Mouse (Mus musculus): ENCODE measurements at regions not wholly inside any gene's neighbourhood (a gene's known extent, or its start where the extent isn't known, plus 50 kb on each side); places are given as distances from the start of the nearest gene placed in this dataset.

- no peak for TF ChIP-seq JUND (conservative IDR thresholded peaks at IDR 0.05; ENCODE audit: low read depth, low read length)
- H3K27me3 ChIP-seq (replicated peaks): no peaks in the 10 kb centered on the region
- H3K4me3 ChIP-seq (replicated peaks in 1 of 3; ENCODE audit: low read depth in 2 of 3, low read length in 2 of 3, poor library complexity in 1 of 3): no peak overlapping the region
- no peaks in the 10 kb centered on the region for H3K9me3 ChIP-seq (replicated peaks; ENCODE audit: low read length)
- no peaks in the 10 kb centered on the region for H3K4me1 ChIP-seq (ENCODE audit: control insufficient read depth in 1 of 2, insufficient read depth in 2 of 2)
- no peak overlapping the region for H3K27ac ChIP-seq (ENCODE audit: insufficient read depth, low read depth)
- no peak for DNase-seq (ENCODE audit: extremely low read depth)
- dilution Hi-C loops (cut with MboI; ENCODE audit: extremely low pct_ligation_motif_present, extremely low pct_unique_long_range_greater_than_20kb, low sequenced_read_pairs) (no loop called here), in situ Hi-C loops (cut with MboI; ENCODE audit: low pct_ligation_motif_present, low pct_unique_long_range_greater_than_20kb, low sequenced_read_pairs) (no loop called here)
- no peak overlapping the region for H3K9ac ChIP-seq (ENCODE audit: insufficient read depth, low read depth)
- H3K4me2 ChIP-seq (ENCODE audit: insufficient read depth, low read depth, poor library complexity, severe bottlenecking): no peak overlapping the region
- no peaks in the 10 kb centered on the region for H3K79me2 ChIP-seq (replicated peaks; ENCODE audit: control insufficient read depth, extremely low read depth, insufficient read depth, poor library complexity, severe bottlenecking)
- H3K36me3 ChIP-seq (replicated peaks in 1 of 2; ENCODE audit: control insufficient read depth in 1 of 2, insufficient read depth in 1 of 2, low read length in 1 of 2): no peaks in the 10 kb centered on the region
Observed at GRCm38 (mm10) chr12:36817938-36818337, 290.4 kb upstream of the Meox2 start.

GRCm38 (mm10) chr12:36818852-36819251, 289.5 kb upstream of the Meox2 start:
- in situ Hi-C loops (cut with MboI; ENCODE audit: low pct_ligation_motif_present, low pct_unique_long_range_greater_than_20kb, low sequenced_read_pairs): no loop called here
- Histone ChIP-seq H3K4me1 (ENCODE audit: control insufficient read depth in 1 of 2, insufficient read depth in 2 of 2) (no peaks in the 10 kb centered on the region), H3K9ac (ENCODE audit: insufficient read depth, low read depth) (no peak overlapping the region), H3K36me3 (replicated peaks in 1 of 2; ENCODE audit: control insufficient read depth in 1 of 2, insufficient read depth in 1 of 2, low read length in 1 of 2) (no peaks in the 10 kb centered on the region), H3K27me3 (replicated peaks) (no peaks in the 10 kb centered on the region), H3K27ac (ENCODE audit: insufficient read depth, low read depth) (no peak overlapping the region), H3K79me2 (replicated peaks; ENCODE audit: control insufficient read depth, extremely low read depth, insufficient read depth, poor library complexity, severe bottlenecking) (no peaks in the 10 kb centered on the region), H3K4me3 (replicated peaks in 1 of 3; ENCODE audit: low read depth in 2 of 3, low read length in 2 of 3, poor library complexity in 1 of 3) (no peak overlapping the region), H3K4me2 (ENCODE audit: insufficient read depth, low read depth, poor library complexity, severe bottlenecking) (no peak overlapping the region), H3K9me3 (replicated peaks; ENCODE audit: low read length) (no peaks in the 10 kb centered on the region)
- no peak for TF ChIP-seq NRF1 (IDR thresholded peaks at IDR 0.05; ENCODE audit: low read depth, low read length)
- TF ChIP-seq GABPA (IDR thresholded peaks at IDR 0.05; ENCODE audit: insufficient replicate concordance, low read depth, low read length): no peak
- TF ChIP-seq RAD21 (IDR thresholded peaks at IDR 0.05; ENCODE audit: low read depth, low read length): no peak
- TF ChIP-seq POLR2AphosphoS2 (IDR thresholded peaks at IDR 0.05; ENCODE audit: low read depth, low read length): no peak
- no peak for TF ChIP-seq KAT2A (IDR thresholded peaks at IDR 0.05; ENCODE audit: insufficient replicate concordance, low read length)
- TF ChIP-seq MAX (IDR thresholded peaks at IDR 0.05; ENCODE audit: low read length): no peak
- no peak for TF ChIP-seq MEF2A (IDR thresholded peaks at IDR 0.05; ENCODE audit: borderline replicate concordance, low read depth, low read length)
- TF ChIP-seq TBP (conservative IDR thresholded peaks at IDR 0.05; ENCODE audit: low read depth, low read length): no peak
- no peak for TF ChIP-seq HCFC1 (IDR thresholded peaks at IDR 0.05; ENCODE audit: low read depth, low read length)
- no peak for TF ChIP-seq USF1 (IDR thresholded peaks at IDR 0.05; ENCODE audit: low read depth, low read length)
- TF ChIP-seq MAZ (IDR thresholded peaks at IDR 0.05; ENCODE audit: low read depth, low read length): no peak
- TF ChIP-seq CHD2 (IDR thresholded peaks at IDR 0.05; ENCODE audit: low read length): no peak
- no peak for TF ChIP-seq ZMIZ1 (IDR thresholded peaks at IDR 0.05; ENCODE audit: low read depth, low read length)
- no peak for TF ChIP-seq ZNF384 (IDR thresholded peaks at IDR 0.05; ENCODE audit: low read depth, low read length)
- no peak for TF ChIP-seq USF2 (conservative IDR thresholded peaks at IDR 0.05; ENCODE audit: low read depth, low read length)
- TF ChIP-seq TCF12 (IDR thresholded peaks at IDR 0.05; ENCODE audit: low read depth, low read length): no peak
- dilution Hi-C loops (cut with MboI; ENCODE audit: extremely low pct_ligation_motif_present, extremely low pct_unique_long_range_greater_than_20kb, low sequenced_read_pairs): no loop called here
- no peak for DNase-seq (ENCODE audit: extremely low read depth)
